9 mouse cellular contexts compared by ENCODE assay signal in genomic region chr13:90929847-90930246, GRCm38 (mm10). TPM values are rescaled to one million over a fixed set of nuclear protein-coding genes. Genes with fewer than 3 reads are reported as not detected.
DNase-seq lines count a peak whose midpoint lies in the region; ATAC-seq and TF ChIP-seq lines count a peak whose summit lies in the region.
"Had no signal": no experiment of that assay in that cellular context is flagged by ENCODE, and none has a peak within 500 bp of the region (broad histone marks: within the 10 kb centered on the region; RNA-seq: fewer than 3 reads in every experiment).

No protein-coding gene starts in this region.

- H3K79me2 ChIP-seq in liver, adult 2 months (ENCODE audit: control insufficient read depth, insufficient read depth, low read length) = no peaks in the 10 kb centered on the region

- no peak overlapping the region for H3K9ac ChIP-seq in kidney, embryonic 15.5 days
- H3K9ac ChIP-seq in liver, adult 2 months (ENCODE audit: low read depth, low read length) = no peak overlapping the region
- no peak overlapping the region for H3K9ac ChIP-seq in neural tube, embryonic 11.5 days (ENCODE audit: low read length)

- peak; percentile 76 for DNase-seq in A20 (ENCODE audit: low read depth, low spot score)
- peak; percentile 71 for DNase-seq in T-cell, adult 2 months (ENCODE audit: low spot score)
- peak; percentile 59 to 75 for DNase-seq in cerebellum, postnatal 36 days
- peak; percentile 27 to 41 for DNase-seq in gastrocnemius, adult 8-10 months (ENCODE audit: low spot score in 2 of 2)
- peak; percentile 63 for DNase-seq in liver, adult 2 months (ENCODE audit: extremely low read depth, low read depth, low spot score)
- DNase-seq in neural tube, embryonic 11.5 days (ENCODE audit: low spot score) = peak; percentile 66
- DNase-seq in thymus, postnatal 10 days (ENCODE audit: low spot score in 2 of 2) = peak; percentile 44 to 74

- H3K27ac ChIP-seq in kidney, embryonic 15.5 days = no peak overlapping the region
- no peak overlapping the region for H3K27ac ChIP-seq in liver, adult 2 months (replicated peaks; ENCODE audit: insufficient read depth, low read depth, low read length)
- no peak overlapping the region for H3K27ac ChIP-seq in neural tube, embryonic 11.5 days (ENCODE audit: low read depth, low read length)

- 0 out of 2 replicates have a peak, but pooled peaks have one; percentile 23 for ATAC-seq in kidney, embryonic 15.5 days (replicated peaks; ENCODE audit: low FRiP score)
- ATAC-seq in neural tube, embryonic 11.5 days (ENCODE audit: insufficient read depth, low FRiP score, low TSS enrichment) = 0 out of 2 replicates have a peak, but pooled peaks have one; percentile 22

- peaks cover 40% of the 10 kb centered on the region for H3K36me3 ChIP-seq in kidney, embryonic 15.5 days
- peaks cover 17% of the 10 kb centered on the region for H3K36me3 ChIP-seq in liver, adult 2 months (ENCODE audit: control insufficient read depth, insufficient read depth, low read length)
- H3K36me3 ChIP-seq in neural tube, embryonic 11.5 days (ENCODE audit: control insufficient read depth, insufficient read depth, low read length) = peaks cover 5% of the 10 kb centered on the region

- H3K27me3 ChIP-seq in kidney, embryonic 15.5 days = no peaks in the 10 kb centered on the region
- no peaks in the 10 kb centered on the region for H3K27me3 ChIP-seq in liver, adult 2 months (ENCODE audit: control insufficient read depth, insufficient read depth, low read length)
- no peaks in the 10 kb centered on the region for H3K27me3 ChIP-seq in neural tube, embryonic 11.5 days (ENCODE audit: control insufficient read depth, insufficient read depth, low read length)

- TF ChIP-seq POLR2A in liver, adult 2 months (IDR thresholded peaks at IDR 0.05; ENCODE audit: extremely low read depth, insufficient read depth, low read length) = no peak

- no peaks in the 10 kb centered on the region for H3K4me1 ChIP-seq in kidney, embryonic 15.5 days
- no peaks in the 10 kb centered on the region; the same call in 1 of the 2 replicates for H3K4me1 ChIP-seq in liver, adult 2 months (ENCODE audit: control insufficient read depth, insufficient read depth, low read length)
- H3K4me1 ChIP-seq in neural tube, embryonic 11.5 days (ENCODE audit: control insufficient read depth, insufficient read depth, low read length) = no peaks in the 10 kb centered on the region

- 22% methylated on average over 5 of the region's 5 CpGs for WGBS in kidney, embryonic 15.5 days
- WGBS in liver, adult 2 months = 18% methylated on average over 5 of the region's 5 CpGs
- WGBS in neural tube, embryonic 11.5 days = 23% methylated on average over 5 of the region's 5 CpGs

- no peak overlapping the region for H3K4me2 ChIP-seq in kidney, embryonic 15.5 days
- no peak overlapping the region for H3K4me2 ChIP-seq in neural tube, embryonic 11.5 days (ENCODE audit: low read depth)

- no peak for TF ChIP-seq CTCF in liver, adult 2 months (IDR thresholded peaks at IDR 0.05; ENCODE audit: low read depth, low read length)

- no peaks in the 10 kb centered on the region for H3K9me3 ChIP-seq in kidney, embryonic 15.5 days (replicated peaks)
- no peaks in the 10 kb centered on the region for H3K9me3 ChIP-seq in neural tube, embryonic 11.5 days (ENCODE audit: control insufficient read depth, low read length)

- no peak overlapping the region for H3K4me3 ChIP-seq in kidney, embryonic 15.5 days (replicated peaks)
- H3K4me3 ChIP-seq in liver, adult 2 months (ENCODE audit: insufficient read depth, low read depth, low read length) = no peak overlapping the region
- H3K4me3 ChIP-seq in neural tube, embryonic 11.5 days (ENCODE audit: low read depth, low read length) = no peak overlapping the region
- H3K4me3 ChIP-seq: erythroblast, embryonic 14.5 days had no signal

RNA-seq across cellular contexts. Expression of gene Rps23, which starts 7.1 kb away (rescaled TPM):
- 100 to 1,000 TPM; 134 to 205 (median 165) TPM for total RNA-seq in gastrocnemius, adult 8-10 months (2022)
- 221 and 262 TPM in 2 replicates for polyA plus RNA-seq in kidney, embryonic 15.5 days (2015; fragmentation: Nextera tagmentation; extraction: Ambion mirVana)
- 305 and 309 TPM in 2 replicates for total RNA-seq in liver, adult 2 months (2014; rRNA removed)
- polyA plus RNA-seq in liver, adult 2 months (2012; rRNA removed) = 76.5 and 79.3 TPM in 2 replicates
- 186 and 206 TPM in 2 replicates for polyA plus RNA-seq in neural tube, embryonic 11.5 days (2014; fragmentation: Nextera tagmentation; extraction: Ambion mirVana)

RNA-seq across cellular contexts. Expression of gene Atp6ap1l, which starts 24.7 kb away (rescaled TPM):
- not detected for total RNA-seq in gastrocnemius, adult 8-10 months (2022)
- 0.23 TPM in 1 of 2 replicates, not detected in the other for polyA plus RNA-seq in kidney, embryonic 15.5 days (2015; fragmentation: Nextera tagmentation; extraction: Ambion mirVana)
- total RNA-seq in liver, adult 2 months (2014; rRNA removed) = not detected in 2 replicates
- polyA plus RNA-seq in liver, adult 2 months (2012; rRNA removed) = not detected in 2 replicates
- 0.60 TPM in 1 of 2 replicates, not detected in the other for polyA plus RNA-seq in neural tube, embryonic 11.5 days (2014; fragmentation: Nextera tagmentation; extraction: Ambion mirVana)
- polyA plus RNA-seq: erythroblast, embryonic 14.5 days had no signal
